In the genomic region with DNA sequence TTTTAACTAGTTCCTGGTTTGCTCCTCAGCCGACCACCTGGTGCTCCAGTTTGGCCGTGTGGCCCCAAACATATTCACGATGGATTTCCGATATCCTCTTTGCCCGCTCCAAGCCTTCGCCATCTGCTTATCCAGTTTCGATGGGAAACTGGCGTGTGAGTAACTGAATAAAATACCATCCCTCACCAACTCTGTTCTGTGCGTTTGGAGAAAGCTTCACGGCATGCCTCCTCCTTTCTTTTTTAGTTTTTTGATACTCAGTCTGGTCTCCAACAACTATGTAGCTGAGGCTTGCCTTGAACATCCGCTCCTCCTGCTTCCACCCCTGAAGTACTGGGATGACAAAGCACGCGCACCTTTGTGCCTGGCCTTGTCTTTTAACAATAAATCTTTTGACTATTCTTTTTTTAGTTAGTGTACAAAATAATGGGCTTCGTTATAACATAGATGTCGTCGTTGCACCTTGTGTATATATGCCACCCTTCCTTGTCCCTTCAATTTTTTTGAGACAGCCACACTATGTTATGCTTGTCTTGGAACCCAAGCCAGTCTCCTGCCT, we compare ENCODE assay signal across 8 mouse cellular contexts. TPM values are rescaled to one million over a fixed set of nuclear protein-coding genes. Genes with fewer than 3 reads are reported as not detected.
DNase-seq lines count a peak whose midpoint lies in the region; ATAC-seq and TF ChIP-seq lines count a peak whose summit lies in the region.

No protein-coding gene starts in this region.

- TF ChIP-seq RAD21 in CH12.LX (IDR thresholded peaks at IDR 0.05; ENCODE audit: low read depth, low read length), result no peak

- TF ChIP-seq POLR2A in CH12.LX (IDR thresholded peaks at IDR 0.05; ENCODE audit: low read depth, low read length), result no peak

- dilution Hi-C loops in CH12.LX (cut with MboI; ENCODE audit: extremely low pct_ligation_motif_present, extremely low pct_unique_long_range_greater_than_20kb, low sequenced_read_pairs), result no loop called here

- peak overlapping the region; percentile 70 for H3K4me3 ChIP-seq in heart, embryonic 10.5 days
- H3K4me3 ChIP-seq in CH12.LX (replicated peaks in 1 of 3; ENCODE audit: low read depth in 2 of 3, low read length in 2 of 3, poor library complexity in 1 of 3), result no peak overlapping the region
- peak overlapping the region; percentile 54 for H3K4me3 ChIP-seq in forebrain, embryonic 13.5 days
- H3K4me3 ChIP-seq in liver, embryonic 14.5 days (ENCODE audit: insufficient read depth in 1 of 2, low read depth in 2 of 2, low read length in 2 of 2), result peak overlapping the region; percentile 76 to 88

- peaks cover 30% of the 10 kb centered on the region for H3K4me1 ChIP-seq in heart, embryonic 10.5 days
- H3K4me1 ChIP-seq in CH12.LX (ENCODE audit: control insufficient read depth in 1 of 2, insufficient read depth in 2 of 2), result peaks cover 7 to 35% of the 10 kb centered on the region in 2 experiments
- H3K4me1 ChIP-seq in forebrain, embryonic 13.5 days, result peaks cover 33% of the 10 kb centered on the region
- peaks cover 10 to 14% of the 10 kb centered on the region in 2 experiments for H3K4me1 ChIP-seq in liver, embryonic 14.5 days (replicated peaks; ENCODE audit: control insufficient read depth in 2 of 2, insufficient read depth in 2 of 2, low read length in 1 of 2)

- no peak for DNase-seq in heart, embryonic 10.5 days (ENCODE audit: low spot score)
- DNase-seq in heart, postnatal 10 days, result no peak
- no peak for DNase-seq in CH12.LX (ENCODE audit: extremely low read depth)
- no peak for DNase-seq in liver, embryonic 14.5 days (ENCODE audit: low read depth in 3 of 3, low spot score in 3 of 3)
- no peak for DNase-seq in adrenal gland, adult 8-10 months
- DNase-seq in retina, postnatal 1 day, result no peak
- DNase-seq in left cerebral cortex, adult 18-20 months (ENCODE audit: low spot score in 2 of 2), result no peak

- no peak for TF ChIP-seq CTCF in CH12.LX (conservative IDR thresholded peaks at IDR 0.05 in 1 of 2, IDR thresholded peaks at IDR 0.05 in 1 of 2; ENCODE audit: low read depth in 2 of 2, low read length in 2 of 2)
- no peak for TF ChIP-seq CTCF in liver, embryonic 14.5 days (IDR thresholded peaks at IDR 0.05; ENCODE audit: low read depth)

- peaks cover 17% of the 10 kb centered on the region; the same call in 1 of the 2 replicates for H3K36me3 ChIP-seq in heart, embryonic 10.5 days
- H3K36me3 ChIP-seq in CH12.LX (replicated peaks in 1 of 2; ENCODE audit: control insufficient read depth in 1 of 2, insufficient read depth in 1 of 2, low read length in 1 of 2), result peaks cover 19 to 29% of the 10 kb centered on the region in 2 experiments
- peaks cover 3% of the 10 kb centered on the region; the same call in 1 of the 2 replicates for H3K36me3 ChIP-seq in forebrain, embryonic 13.5 days (ENCODE audit: poor library complexity, severe bottlenecking)
- peaks cover 42% of the 10 kb centered on the region for H3K36me3 ChIP-seq in liver, embryonic 14.5 days (replicated peaks; ENCODE audit: control insufficient read depth, insufficient read depth, low read depth)

- H3K27ac ChIP-seq in heart, embryonic 10.5 days, result peak overlapping the region; percentile 93
- peak overlapping the region; percentile 43; the same call in 1 of the 2 replicates for H3K27ac ChIP-seq in CH12.LX (ENCODE audit: insufficient read depth, low read depth)
- H3K27ac ChIP-seq in forebrain, embryonic 13.5 days, result no peak overlapping the region; the same call in 1 of the 2 replicates
- H3K27ac ChIP-seq in liver, embryonic 14.5 days, result peak overlapping the region; percentile 90

- 0 out of 2 replicates have a peak, but pooled peaks have one; percentile 1 for ATAC-seq in forebrain, embryonic 13.5 days
- ATAC-seq in liver, embryonic 14.5 days (ENCODE audit: insufficient read depth), result no peak

- WGBS in heart, embryonic 10.5 days, result 52% methylated on average over 16 of the region's 16 CpGs
- 58% methylated on average over 16 of the region's 16 CpGs for WGBS in forebrain, embryonic 13.5 days
- WGBS in liver, embryonic 14.5 days (ENCODE audit: insufficient replicate concordance), result 53% methylated on average over 16 of the region's 16 CpGs

- intact Hi-C loops in heart, postnatal 10 days (cut with DNase I), result loop anchor here (2.0 kb wide), 2 partner anchors 45 to 55 kb away; partner anchors contain the start of gene Bax

- no peak for TF ChIP-seq EP300 in CH12.LX (IDR thresholded peaks at IDR 0.05; ENCODE audit: low read length)
- TF ChIP-seq EP300 in liver, embryonic 14.5 days (IDR thresholded peaks at IDR 0.05; ENCODE audit: low read depth), result no peak

- no peaks in the 10 kb centered on the region for H3K9me3 ChIP-seq in heart, embryonic 10.5 days
- no peaks in the 10 kb centered on the region for H3K9me3 ChIP-seq in CH12.LX (replicated peaks; ENCODE audit: low read length)
- no peaks in the 10 kb centered on the region for H3K9me3 ChIP-seq in forebrain, embryonic 13.5 days (replicated peaks)
- no peaks in the 10 kb centered on the region for H3K9me3 ChIP-seq in liver, embryonic 14.5 days (ENCODE audit: control insufficient read depth, low read length)

- H3K4me2 ChIP-seq in CH12.LX (ENCODE audit: insufficient read depth, low read depth, poor library complexity, severe bottlenecking), result 0 out of 2 replicates have a peak overlapping the region, but pooled peaks have one; percentile 18
- peak overlapping the region; percentile 61 for H3K4me2 ChIP-seq in forebrain, embryonic 13.5 days
- peak overlapping the region; percentile 88 for H3K4me2 ChIP-seq in liver, embryonic 14.5 days (ENCODE audit: low read depth)

- H3K9ac ChIP-seq in CH12.LX (ENCODE audit: insufficient read depth, low read depth), result no peak overlapping the region
- H3K9ac ChIP-seq in forebrain, embryonic 13.5 days, result 0 out of 2 replicates have a peak overlapping the region, but pooled peaks have one; percentile 70
- peak overlapping the region; percentile 99 for H3K9ac ChIP-seq in liver, embryonic 14.5 days (replicated peaks)

- H3K27me3 ChIP-seq in heart, embryonic 10.5 days (ENCODE audit: insufficient read depth, poor library complexity, severe bottlenecking), result no peaks in the 10 kb centered on the region
- H3K27me3 ChIP-seq in CH12.LX (replicated peaks), result no peaks in the 10 kb centered on the region
- H3K27me3 ChIP-seq in forebrain, embryonic 13.5 days, result no peaks in the 10 kb centered on the region
- H3K27me3 ChIP-seq in liver, embryonic 14.5 days (ENCODE audit: control insufficient read depth, insufficient read depth, low read length), result no peaks in the 10 kb centered on the region

- peaks cover 24% of the 10 kb centered on the region for H3K79me2 ChIP-seq in CH12.LX (replicated peaks; ENCODE audit: control insufficient read depth, extremely low read depth, insufficient read depth, poor library complexity, severe bottlenecking)

- in situ Hi-C loops in CH12.LX (cut with MboI; ENCODE audit: low pct_ligation_motif_present, low pct_unique_long_range_greater_than_20kb, low sequenced_read_pairs), result loop anchor here (10.0 kb wide), 1 partner anchor 63 kb away; no protein-coding TSS in a partner anchor

RNA-seq across cellular contexts. Expression of gene Ppp1r15a, which starts 3.8 kb away (rescaled TPM):
- polyA plus RNA-seq in heart, embryonic 10.5 days (2016; fragmentation: Nextera tagmentation; extraction: Ambion mirVana), result 28.2 and 31.2 TPM in 2 replicates
- total RNA-seq in heart, postnatal 10 days (2021), result 10 to 100 TPM; 24.5 to 45.4 TPM
- total RNA-seq in CH12.LX (2012; rRNA removed), result 11.7 and 12.0 TPM in 2 replicates
- total RNA-seq in CH12.LX (2014; rRNA removed), result 12.5 and 13.9 TPM in 2 replicates
- polyA plus RNA-seq in CH12.LX (2012; ENCODE audit: insufficient read length, low read depth), result 31.8 and 37.1 TPM in 2 replicates
- 13.5 and 15.3 TPM in 2 replicates for polyA plus RNA-seq in forebrain, embryonic 13.5 days (2015; fragmentation: Nextera tagmentation; extraction: Ambion mirVana)
- 79.3 and 140 TPM in 2 replicates for polyA plus RNA-seq in liver, embryonic 14.5 days (2012; rRNA removed)
- polyA plus RNA-seq in liver, embryonic 14.5 days (2014; fragmentation: Nextera tagmentation; extraction: Ambion mirVana), result 165 and 183 TPM in 2 replicates
- 10 to 100 TPM; 29.2 to 62.8 (median 45.0) TPM for total RNA-seq in adrenal gland, adult 8-10 months (2022)
- 10 to 100 TPM; 23.1 to 25.9 TPM for total RNA-seq in left cerebral cortex, adult 18-20 months (2021)

RNA-seq across cellular contexts. Expression of gene Plekha4, which starts 3.9 kb away (rescaled TPM):
- 0.59 and 0.64 TPM in 2 replicates for polyA plus RNA-seq in heart, embryonic 10.5 days (2016; fragmentation: Nextera tagmentation; extraction: Ambion mirVana)
- 1 to 10 TPM; 4.1 to 5.6 TPM for total RNA-seq in heart, postnatal 10 days (2021)
- total RNA-seq in CH12.LX (2012; rRNA removed), result 0.25 TPM in 2 replicates
- total RNA-seq in CH12.LX (2014; rRNA removed), result 0.28 TPM in 1 of 2 replicates, not detected in the other
- polyA plus RNA-seq in CH12.LX (2012; ENCODE audit: insufficient read length, low read depth), result 0.90 and 1.3 TPM in 2 replicates
- polyA plus RNA-seq in forebrain, embryonic 13.5 days (2015; fragmentation: Nextera tagmentation; extraction: Ambion mirVana), result 0.28 and 0.50 TPM in 2 replicates
- 0.52 and 0.90 TPM in 2 replicates for polyA plus RNA-seq in liver, embryonic 14.5 days (2012; rRNA removed)
- polyA plus RNA-seq in liver, embryonic 14.5 days (2014; fragmentation: Nextera tagmentation; extraction: Ambion mirVana), result 0.40 and 0.41 TPM in 2 replicates
- 1 to 10 TPM; 3.1 to 6.9 (median 4.3) TPM for total RNA-seq in adrenal gland, adult 8-10 months (2022)
- total RNA-seq in left cerebral cortex, adult 18-20 months (2021), result 1 to 10 TPM; 6.1 to 8.2 TPM

RNA-seq across cellular contexts. Expression of gene Nucb1, which starts 12.1 kb away (rescaled TPM):
- 163 and 198 TPM in 2 replicates for polyA plus RNA-seq in heart, embryonic 10.5 days (2016; fragmentation: Nextera tagmentation; extraction: Ambion mirVana)
- total RNA-seq in heart, postnatal 10 days (2021), result 100 to 1,000 TPM; 144 to 151 TPM
- total RNA-seq in CH12.LX (2012; rRNA removed) (83.4 and 92.6 TPM in 2 replicates), CH12.LX (2014; rRNA removed) (40.8 and 46.2 TPM in 2 replicates)
- 90.4 and 129 TPM in 2 replicates for polyA plus RNA-seq in CH12.LX (2012; ENCODE audit: insufficient read length, low read depth)
- polyA plus RNA-seq in forebrain, embryonic 13.5 days (2015; fragmentation: Nextera tagmentation; extraction: Ambion mirVana), result 73.2 and 85.4 TPM in 2 replicates
- 48.2 and 58.8 TPM in 2 replicates for polyA plus RNA-seq in liver, embryonic 14.5 days (2012; rRNA removed)
- polyA plus RNA-seq in liver, embryonic 14.5 days (2014; fragmentation: Nextera tagmentation; extraction: Ambion mirVana), result 81.7 and 97.2 TPM in 2 replicates
- total RNA-seq in adrenal gland, adult 8-10 months (2022), result 100 to 1,000 TPM; 291 to 305 (median 294) TPM
- 100 to 1,000 TPM; 111 to 112 TPM for total RNA-seq in left cerebral cortex, adult 18-20 months (2021)

RNA-seq across cellular contexts. Expression of gene Hsd17b14, which starts 32.4 kb away (rescaled TPM):
- polyA plus RNA-seq in heart, embryonic 10.5 days (2016; fragmentation: Nextera tagmentation; extraction: Ambion mirVana), result 0.42 and 1.2 TPM in 2 replicates
- total RNA-seq in heart, postnatal 10 days (2021), result under 1 TPM; 0.25 to 0.34 TPM
- total RNA-seq in CH12.LX (2012; rRNA removed) (not detected in 2 replicates), CH12.LX (2014; rRNA removed) (not detected in 2 replicates)
- polyA plus RNA-seq in CH12.LX (2012; ENCODE audit: insufficient read length, low read depth), result 1.5 and 2.3 TPM in 2 replicates
- polyA plus RNA-seq in forebrain, embryonic 13.5 days (2015; fragmentation: Nextera tagmentation; extraction: Ambion mirVana), result 0.14 TPM in 1 of 2 replicates, not detected in the other
- polyA plus RNA-seq in liver, embryonic 14.5 days (2012; rRNA removed), result 0.95 and 2.1 TPM in 2 replicates
- polyA plus RNA-seq in liver, embryonic 14.5 days (2014; fragmentation: Nextera tagmentation; extraction: Ambion mirVana), result 1.2 and 2.5 TPM in 2 replicates
- total RNA-seq in adrenal gland, adult 8-10 months (2022), result 1 to 10 TPM in 2 of 4 experiments, under 1 TPM in 1, not detected in 1; 0.99 to 2.6 (median 2.1) TPM
- under 1 TPM; 0.37 to 0.56 TPM for total RNA-seq in left cerebral cortex, adult 18-20 months (2021)

RNA-seq across cellular contexts. Expression of gene Dhdh, which starts 33.7 kb away (rescaled TPM):
- polyA plus RNA-seq in heart, embryonic 10.5 days (2016; fragmentation: Nextera tagmentation; extraction: Ambion mirVana), result 5.8 and 6.1 TPM in 2 replicates
- total RNA-seq in heart, postnatal 10 days (2021), result 1 to 10 TPM; 4.7 to 6.0 TPM
- 5.9 and 6.4 TPM in 2 replicates for total RNA-seq in CH12.LX (2012; rRNA removed)
- total RNA-seq in CH12.LX (2014; rRNA removed), result 7.1 and 7.2 TPM in 2 replicates
- polyA plus RNA-seq in CH12.LX (2012; ENCODE audit: insufficient read length, low read depth), result 15.3 and 18.0 TPM in 2 replicates
- 2.7 and 3.1 TPM in 2 replicates for polyA plus RNA-seq in forebrain, embryonic 13.5 days (2015; fragmentation: Nextera tagmentation; extraction: Ambion mirVana)
- 1.5 and 2.2 TPM in 2 replicates for polyA plus RNA-seq in liver, embryonic 14.5 days (2012; rRNA removed)
- polyA plus RNA-seq in liver, embryonic 14.5 days (2014; fragmentation: Nextera tagmentation; extraction: Ambion mirVana), result 1.6 and 1.8 TPM in 2 replicates
- total RNA-seq in adrenal gland, adult 8-10 months (2022), result 10 to 100 TPM; 65.1 to 80.0 (median 69.2) TPM
- total RNA-seq in left cerebral cortex, adult 18-20 months (2021), result 1 to 10 TPM; 3.9 to 4.7 TPM

Comparison
In these comparisons a context has a peak if more than half of its experiments do, and no peak if none do; other contexts are left out.
1. H3K4me3 ChIP-seq: peak in heart, embryonic 10.5 days (single experiment), forebrain, embryonic 13.5 days (single experiment) and liver, embryonic 14.5 days (2 of 2); none in CH12.LX (0 of 3).
2. H3K4me2 ChIP-seq: peak in every context shown above with its lines; median percentile 88 in liver, embryonic 14.5 days; 61 in forebrain, embryonic 13.5 days; 18 in CH12.LX.